In the genomic region with DNA sequence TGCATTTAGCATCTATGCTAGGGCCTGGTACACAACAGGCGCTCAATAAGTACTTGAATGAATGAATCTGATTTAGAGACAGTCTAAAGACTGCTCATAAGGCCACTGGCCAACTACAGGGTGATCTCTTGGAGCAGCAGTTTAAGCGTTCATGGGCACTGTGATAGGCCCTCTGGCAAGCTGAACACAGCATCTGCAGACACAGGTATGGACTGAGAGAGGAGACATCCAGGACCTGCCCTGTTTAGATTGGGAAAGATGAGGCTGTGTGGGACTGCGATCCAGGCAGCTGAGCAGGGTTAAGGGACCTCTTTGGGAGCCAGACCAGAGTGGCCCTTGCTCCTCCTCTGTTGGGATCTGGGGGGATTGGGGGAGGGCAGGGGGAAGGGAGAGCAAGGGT, we compare ENCODE assay signal across 8 mouse cellular contexts. TPM values are rescaled to one million over a fixed set of nuclear protein-coding genes. Genes with fewer than 3 reads are reported as not detected.
DNase-seq lines count a peak whose midpoint lies in the region; ATAC-seq and TF ChIP-seq lines count a peak whose summit lies in the region.

TSS of gene Dtx1 (minus strand) at position 101 of the 400 bp plus-strand sequence.

- TF ChIP-seq POLR2A in liver, adult 2 months (IDR thresholded peaks at IDR 0.05; ENCODE audit: extremely low read depth, insufficient read depth, low read length): no peak

- H3K79me2 ChIP-seq in liver, adult 2 months (ENCODE audit: control insufficient read depth, insufficient read depth, low read length): no peaks in the 10 kb centered on the region

- H3K4me3 ChIP-seq in liver, adult 2 months (ENCODE audit: insufficient read depth, low read depth, low read length): peak within 1 kb of the TSS; percentile 38; the same call in 1 of the 2 replicates
- peak within 1 kb of the TSS; percentile 64 for H3K4me3 ChIP-seq in forebrain, embryonic 10.5 days
- peak within 1 kb of the TSS; percentile 91 for H3K4me3 ChIP-seq in midbrain, embryonic 16.5 days (ENCODE audit: low read depth, low read length)

- H3K27ac ChIP-seq in liver, adult 2 months (replicated peaks; ENCODE audit: insufficient read depth, low read depth, low read length): no peak within 1 kb of the TSS
- peak within 1 kb of the TSS; percentile 75 for H3K27ac ChIP-seq in forebrain, embryonic 10.5 days
- H3K27ac ChIP-seq in midbrain, embryonic 16.5 days (ENCODE audit: low read length): peak within 1 kb of the TSS; percentile 92

- WGBS in liver, adult 2 months: 40% methylated on average over 3 of the region's 3 CpGs
- 32% methylated on average over 3 of the region's 3 CpGs for WGBS in forebrain, embryonic 10.5 days
- 46% methylated on average over 3 of the region's 3 CpGs for WGBS in large intestine, adult 2 months
- 36% methylated on average over 3 of the region's 3 CpGs for WGBS in midbrain, embryonic 16.5 days

- H3K36me3 ChIP-seq in liver, adult 2 months (ENCODE audit: control insufficient read depth, insufficient read depth, low read length): no peaks in the 10 kb centered on the region
- no peaks in the 10 kb centered on the region for H3K36me3 ChIP-seq in forebrain, embryonic 10.5 days (replicated peaks)
- H3K36me3 ChIP-seq in midbrain, embryonic 16.5 days (ENCODE audit: control insufficient read depth, insufficient read depth, low read length): no peaks in the 10 kb centered on the region

- H3K9me3 ChIP-seq in forebrain, embryonic 10.5 days: no peaks in the 10 kb centered on the region
- H3K9me3 ChIP-seq in midbrain, embryonic 16.5 days (replicated peaks; ENCODE audit: control insufficient read depth, low read length, poor library complexity, severe bottlenecking): no peaks in the 10 kb centered on the region

- H3K27me3 ChIP-seq in liver, adult 2 months (ENCODE audit: control insufficient read depth, insufficient read depth, low read length): peaks cover 17% of the 10 kb centered on the region
- H3K27me3 ChIP-seq in forebrain, embryonic 10.5 days (ENCODE audit: poor library complexity, severe bottlenecking): peaks cover 94% of the 10 kb centered on the region
- no peaks in the 10 kb centered on the region for H3K27me3 ChIP-seq in midbrain, embryonic 16.5 days (ENCODE audit: control insufficient read depth, insufficient read depth, low read depth, low read length)

- H3K9ac ChIP-seq in liver, adult 2 months (ENCODE audit: low read depth, low read length): no peak within 1 kb of the TSS
- peak within 1 kb of the TSS; percentile 99 for H3K9ac ChIP-seq in midbrain, embryonic 16.5 days (ENCODE audit: low read depth, low read length)

- no peak for TF ChIP-seq CTCF in liver, adult 2 months (IDR thresholded peaks at IDR 0.05; ENCODE audit: low read depth, low read length)

- ATAC-seq in midbrain, embryonic 16.5 days: peak; percentile 30; the same call in 1 of the 2 replicates

- peak within 1 kb of the TSS; percentile 95 for H3K4me2 ChIP-seq in midbrain, embryonic 16.5 days (ENCODE audit: low read length)

- H3K4me1 ChIP-seq in liver, adult 2 months (ENCODE audit: control insufficient read depth, insufficient read depth, low read length): no peaks in the 10 kb centered on the region
- peaks cover 38% of the 10 kb centered on the region for H3K4me1 ChIP-seq in forebrain, embryonic 10.5 days
- peaks cover 39% of the 10 kb centered on the region for H3K4me1 ChIP-seq in midbrain, embryonic 16.5 days (ENCODE audit: control insufficient read depth, insufficient read depth, low read length)

- DNase-seq in liver, adult 2 months (ENCODE audit: extremely low read depth, low read depth, low spot score): no peak
- no peak for DNase-seq in liver
- no peak for DNase-seq in forebrain, embryonic 10.5 days (ENCODE audit: extremely low spot score, low spot score)
- DNase-seq in large intestine, adult 2 months (ENCODE audit: low read depth, low spot score): no peak
- DNase-seq in embryo, embryonic 10.5 days (ENCODE audit: low spot score): no peak
- no peak for DNase-seq in urinary bladder, postnatal 10 days (ENCODE audit: low spot score)
- DNase-seq in spleen, adult 12 weeks (ENCODE audit: low spot score): no peak

RNA-seq across cellular contexts. Expression of gene Dtx1, which starts in this region (rescaled TPM):
- total RNA-seq in liver, adult 2 months (2014; rRNA removed): 0.65 and 1.4 TPM in 2 replicates
- polyA plus RNA-seq in liver, adult 2 months (2012; rRNA removed): 0.75 and 1.3 TPM in 2 replicates
- polyA plus RNA-seq in forebrain, embryonic 10.5 days (2016; fragmentation: Nextera tagmentation; extraction: Ambion mirVana): 1.3 and 2.0 TPM in 2 replicates
- polyA plus RNA-seq in large intestine, adult 2 months (2012; rRNA removed): 19.7 and 20.8 TPM in 2 replicates
- polyA plus RNA-seq in midbrain, embryonic 16.5 days (2015; fragmentation: Nextera tagmentation; extraction: Ambion mirVana): 49.6 and 50.2 TPM in 2 replicates

Comparison
In these comparisons a context has a peak if more than half of its experiments do, and no peak if none do; other contexts are left out.
1. H3K4me3 ChIP-seq: peak in every context shown above with its lines; median percentile 91 in midbrain, embryonic 16.5 days; 64 in forebrain, embryonic 10.5 days; 38 in liver, adult 2 months.